Mouse (Mus musculus) neural tube, embryonic 14.5 days (tissue): ENCODE data around the gene Surf4. TPM values are rescaled to one million over a fixed set of nuclear protein-coding genes. Genes with fewer than 3 reads are reported as not detected.

ENCODE experiments used
- ATAC-seq: fragments of 200-750 bp; cut with Nextera tagmentation; 2 replicates; pipeline ENCODE4 v1.8.0; 2017; ENCODE audit warnings: low read depth, mild to moderate bottlenecking, moderate TSS enrichment, moderate library complexity
- H3K27ac ChIP-seq: fragments of 300-500 bp; sonication (generic); 2 replicates; pipeline ENCODE4 v1.5.1; 2014; ENCODE audit warnings: low read depth, mild to moderate bottlenecking, control low read depth, low read length, moderate library complexity, mixed read lengths
- H3K27me3 ChIP-seq: fragments of 300-500 bp; sonication (generic); 2 replicates; pipeline ENCODE4 v1.6.1; 2014; ENCODE audit warnings: low read length; ENCODE audit not compliant: control insufficient read depth, insufficient read depth
- H3K36me3 ChIP-seq: fragments of 300-500 bp; sonication (generic); 2 replicates; pipeline ENCODE4 v1.6.1; 2014; ENCODE audit warnings: low read length, mixed read lengths; ENCODE audit not compliant: control insufficient read depth, insufficient read depth
- H3K4me1 ChIP-seq: fragments of 300-500 bp; sonication (generic); 2 replicates; pipeline ENCODE4 v1.6.1; 2014; ENCODE audit warnings: low read length; ENCODE audit not compliant: control insufficient read depth, insufficient read depth
- H3K4me2 ChIP-seq: fragments of 300-500 bp; sonication (generic); 2 replicates; pipeline ENCODE4 v1.6.1; 2014; ENCODE audit warnings: mild to moderate bottlenecking, low read depth, low read length, control low read depth
- H3K4me3 ChIP-seq: fragments of 300-500 bp; sonication (generic); 2 replicates; pipeline ENCODE4 v1.5.1; 2014; ENCODE audit warnings: low read depth, low read length, control low read depth, mixed read lengths
- H3K9ac ChIP-seq: fragments of 300-500 bp; sonication (generic); replicated peaks from 2 replicates; pipeline ENCODE4 v1.6.1; 2014; ENCODE audit warnings: low read depth, mild to moderate bottlenecking, control low read depth, low read length, mixed read lengths
- H3K9me3 ChIP-seq: fragments of 300-500 bp; sonication (generic); 2 replicates; pipeline ENCODE4 v1.6.1; 2016; ENCODE audit warnings: low read length; ENCODE audit not compliant: control insufficient read depth
- WGBS: fragments of 180-500 bp; shearing (Covaris S2); extraction: QIAGEN DNeasy Blood & Tissue Kit; methylation state at CpG from one replicate; pipeline ENCODE4 v1.1.7; 2014; 5-methylcytosine and 5-hydroxymethylcytosine counted together
- polyA plus RNA-seq: library from polyadenylated mRNA; unstranded; fragments of >200 nt; fragmentation: Nextera tagmentation; extraction: Ambion mirVana; gene quantifications from 2 replicates; pipeline ENCODE4 v1.2.1, GENCODE M21; 2014

Surf4 gene
- polyA plus RNA-seq, 1 experiment from 2014 or later, result 87.1 TPM

- Histone ChIP-seq H3K9ac (peak within 1 kb of the TSS; percentile 69), H3K36me3 (peaks cover 52% of the 10 kb centered on the region), H3K4me3 (peak within 1 kb of the TSS; percentile 71), H3K27ac (peak within 1 kb of the TSS; percentile 70), H3K9me3 (no peaks in the 10 kb centered on the region), H3K27me3 (no peaks in the 10 kb centered on the region), H3K4me2 (peak within 1 kb of the TSS; percentile 98), H3K4me1 (peaks cover 25% of the 10 kb centered on the region)
- peak; percentile 84 for ATAC-seq
- 2% methylated on average over 46 of the region's 47 CpGs for WGBS
These were observed 17.6 kb downstream of the Surf4 start, which contains the start of the genes Surf2 and Surf1 for GRCm38 (mm10) chr2:26915927-26916728. Surf2 (plus strand) TSS chr2:26916367. Surf1 (minus strand) TSS chr2:26916530.

DNA sequence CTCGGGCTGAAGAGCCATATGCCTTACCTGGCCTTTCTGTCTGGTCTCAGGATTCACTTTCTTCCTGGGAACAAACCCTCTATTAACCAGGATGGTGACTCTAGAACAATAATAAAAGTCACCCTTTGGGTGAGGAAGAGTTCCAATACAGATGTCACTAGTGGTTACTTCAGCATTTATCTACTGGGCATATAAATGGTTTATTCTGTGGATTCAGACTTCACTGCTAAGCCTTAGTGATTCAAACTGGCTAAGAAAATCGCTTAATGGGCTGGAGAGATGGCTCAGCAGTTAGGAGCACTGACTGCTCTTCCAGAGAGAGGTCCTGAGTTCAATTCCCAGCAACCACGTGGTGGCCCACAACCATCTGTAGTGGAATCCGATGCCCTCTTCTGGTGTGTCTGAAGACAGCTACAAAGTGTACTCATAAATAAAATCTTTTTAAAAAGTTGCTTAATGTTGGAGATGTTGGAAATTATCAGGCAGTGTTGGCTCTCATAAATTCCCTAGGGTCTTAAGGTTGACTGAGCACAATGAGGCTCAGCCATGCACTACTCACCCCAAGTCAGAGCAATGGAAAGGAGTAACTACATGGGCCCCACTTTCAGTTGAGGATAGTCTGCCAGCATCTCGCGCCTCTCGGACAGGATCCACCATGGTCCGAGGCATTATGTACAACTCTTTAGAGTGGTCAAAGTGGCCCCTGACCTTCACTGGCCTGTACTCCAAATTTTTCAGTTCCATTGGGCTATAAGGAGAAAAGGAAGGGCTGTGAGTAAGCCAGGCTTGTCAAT is 19.4 kb downstream of the Surf4 start:
- no peak overlapping the region for H3K27ac ChIP-seq
- 59% methylated on average over 8 of the region's 8 CpGs for WGBS
- H3K4me1 ChIP-seq, result peaks cover 29% of the 10 kb centered on the region
- no peak overlapping the region for H3K4me2 ChIP-seq
- ATAC-seq, result no peak
- H3K36me3 ChIP-seq, result peaks cover 34% of the 10 kb centered on the region
- H3K9ac ChIP-seq, result no peak overlapping the region
- no peak overlapping the region for H3K4me3 ChIP-seq
- H3K9me3 ChIP-seq, result no peaks in the 10 kb centered on the region
- H3K27me3 ChIP-seq, result no peaks in the 10 kb centered on the region

GRCm38 (mm10) chr2:26913416-26914147 is 20.1 kb downstream of the Surf4 start:
- Histone ChIP-seq H3K4me2 (no peak overlapping the region), H3K4me3 (no peak overlapping the region), H3K27ac (no peak overlapping the region), H3K9ac (no peak overlapping the region), H3K9me3 (no peaks in the 10 kb centered on the region), H3K4me1 (peaks cover 37% of the 10 kb centered on the region), H3K27me3 (no peaks in the 10 kb centered on the region), H3K36me3 (peaks cover 29% of the 10 kb centered on the region)
- WGBS, result 88% methylated on average over 17 of the region's 17 CpGs
- no peak for ATAC-seq

DNA sequence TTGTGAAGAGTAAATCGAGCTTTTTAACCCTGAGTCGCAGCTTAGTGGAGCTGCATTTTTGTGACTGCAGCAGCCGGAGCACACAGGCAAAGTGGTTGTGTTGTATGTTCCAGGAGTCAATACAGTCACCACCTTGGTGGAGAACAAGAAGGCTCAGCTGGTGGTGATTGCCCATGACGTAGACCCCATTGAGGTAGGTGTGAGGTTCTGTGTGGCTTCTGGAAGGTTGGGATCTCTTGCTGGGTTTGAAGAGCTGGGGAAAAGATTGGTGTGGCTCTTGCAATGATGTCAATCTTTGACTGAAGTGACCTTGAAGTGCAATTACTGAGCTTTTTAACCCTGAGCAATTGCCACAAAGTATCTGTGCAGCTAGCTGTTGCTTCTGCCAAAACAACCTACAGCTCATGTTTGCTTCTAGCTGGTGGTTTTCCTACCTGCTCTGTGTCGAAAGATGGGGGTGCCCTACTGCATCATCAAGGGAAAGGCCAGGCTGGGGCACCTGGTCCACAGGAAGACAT is 21.4 kb downstream of the Surf4 start:
- peaks cover 33% of the 10 kb centered on the region for H3K4me1 ChIP-seq
- H3K27ac ChIP-seq, result no peak overlapping the region
- no peaks in the 10 kb centered on the region for H3K9me3 ChIP-seq
- no peaks in the 10 kb centered on the region for H3K27me3 ChIP-seq
- WGBS, result 76% methylated on average over 5 of the region's 5 CpGs
- H3K36me3 ChIP-seq, result peaks cover 35% of the 10 kb centered on the region
- peak overlapping the region; percentile 100 for H3K4me2 ChIP-seq
- ATAC-seq, result no peak
- peak overlapping the region; percentile 82 for H3K4me3 ChIP-seq
- H3K9ac ChIP-seq, result peak overlapping the region; percentile 90

- Histone ChIP-seq H3K4me3 (peak overlapping the region; percentile 82), H3K27me3 (no peaks in the 10 kb centered on the region), H3K4me1 (peaks cover 26% of the 10 kb centered on the region), H3K9me3 (no peaks in the 10 kb centered on the region), H3K4me2 (peak overlapping the region; percentile 100), H3K9ac (peak overlapping the region; percentile 90), H3K36me3 (peaks cover 44% of the 10 kb centered on the region), H3K27ac (peak overlapping the region; percentile 91)
- peak; percentile 48 for ATAC-seq
- 1% methylated on average over 37 of the region's 37 CpGs for WGBS
These were observed 22.5 kb downstream of the Surf4 start for GRCm38 (mm10) chr2:26910994-26911765.

GRCm38 (mm10) chr2:26910124-26910993 is 23.4 kb downstream of the Surf4 start, which contains the start of the genes Med22 and Rpl7a:
Med22 (minus strand) TSS chr2:26910677.
Rpl7a (plus strand) TSS chr2:26910764.
- peak within 1 kb of the TSS; percentile 82 for H3K4me3 ChIP-seq
- H3K36me3 ChIP-seq, result peaks cover 48% of the 10 kb centered on the region
- WGBS, result under 1% methylated on average over 74 of the region's 74 CpGs
- H3K9me3 ChIP-seq, result no peaks in the 10 kb centered on the region
- ATAC-seq, result peak; percentile 92
- H3K4me1 ChIP-seq, result peaks cover 23% of the 10 kb centered on the region
- peak within 1 kb of the TSS; percentile 90 for H3K9ac ChIP-seq
- H3K4me2 ChIP-seq, result peak within 1 kb of the TSS; percentile 100
- no peaks in the 10 kb centered on the region for H3K27me3 ChIP-seq
- H3K27ac ChIP-seq, result peak within 1 kb of the TSS; percentile 91

- no peaks in the 10 kb centered on the region for H3K9me3 ChIP-seq
- H3K27ac ChIP-seq, result no peak overlapping the region
- peak overlapping the region; percentile 90 for H3K9ac ChIP-seq
- H3K4me3 ChIP-seq, result peak overlapping the region; percentile 82
- peaks cover 49% of the 10 kb centered on the region for H3K36me3 ChIP-seq
- H3K4me1 ChIP-seq, result peaks cover 19% of the 10 kb centered on the region
- ATAC-seq, result no peak
- peak overlapping the region; percentile 69 for H3K4me2 ChIP-seq
- H3K27me3 ChIP-seq, result no peaks in the 10 kb centered on the region
These were observed 24.3 kb downstream of the Surf4 start for GRCm38 (mm10) chr2:26909387-26909784.
